Mouse (Mus musculus): ENCODE measurements around the gene Cnnm4.
A peak's percentile ranks its signal among the peaks of the same experiment; 100 is the strongest.

Cnnm4 gene

GRCm38 (mm10) chr1:36473211-36473780 lies 1.9 kb downstream of the Cnnm4 start:
- no peak for DNase-seq (ENCODE audit: low read depth, low spot score)

DNA sequence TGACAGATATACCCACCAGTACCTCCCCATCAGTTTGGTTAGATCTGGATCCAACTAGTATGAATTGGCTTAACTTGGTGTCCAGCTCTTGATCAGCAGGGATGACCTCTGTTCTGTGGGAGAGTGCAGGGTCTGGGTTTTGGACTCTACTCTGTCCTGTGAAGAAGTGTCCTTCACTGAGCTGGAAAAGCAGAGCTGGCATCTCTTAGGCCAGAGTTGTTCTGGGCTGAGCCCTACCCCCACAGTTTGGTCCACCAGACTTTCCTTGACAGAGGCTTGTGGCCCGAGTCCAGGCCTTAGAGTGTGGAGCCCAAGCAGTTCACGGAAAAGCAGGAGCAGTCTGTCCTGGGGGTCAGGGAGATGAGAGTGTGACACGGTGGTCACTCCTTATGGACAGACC lies 3.2 kb downstream of the Cnnm4 start:
- DNase-seq (ENCODE audit: low read depth, low spot score) = no peak

- DNase-seq (ENCODE audit: low read depth, low spot score) = no peak
Observed at GRCm38 (mm10) chr1:36475480-36476110, 4.2 kb downstream of the Cnnm4 start.

DNA sequence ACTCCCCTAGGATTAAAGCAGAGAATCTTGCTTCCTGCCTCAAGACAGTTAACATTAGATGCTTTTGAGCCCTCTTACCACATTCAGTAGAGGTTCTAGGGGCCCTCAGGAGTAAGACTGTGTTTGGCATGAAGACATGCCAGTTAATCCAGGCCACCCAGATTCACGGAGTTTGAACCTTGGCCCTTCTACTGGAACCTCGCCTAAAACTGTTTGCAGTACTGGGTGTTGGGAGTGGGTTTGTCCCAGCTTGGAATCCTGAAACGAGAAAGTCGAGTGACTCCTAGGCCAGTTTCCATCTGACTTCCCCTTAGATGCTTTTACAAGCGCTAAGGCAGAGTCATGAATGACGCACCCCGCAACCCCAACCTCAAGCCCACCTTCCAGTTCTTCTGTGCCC lies 5.0 kb downstream of the Cnnm4 start:
- no peak for DNase-seq (ENCODE audit: low read depth, low spot score)

- DNase-seq (ENCODE audit: low read depth, low spot score) = no peak
Observed at GRCm38 (mm10) chr1:36478343-36478795, 6.9 kb downstream of the Cnnm4 start.

DNA sequence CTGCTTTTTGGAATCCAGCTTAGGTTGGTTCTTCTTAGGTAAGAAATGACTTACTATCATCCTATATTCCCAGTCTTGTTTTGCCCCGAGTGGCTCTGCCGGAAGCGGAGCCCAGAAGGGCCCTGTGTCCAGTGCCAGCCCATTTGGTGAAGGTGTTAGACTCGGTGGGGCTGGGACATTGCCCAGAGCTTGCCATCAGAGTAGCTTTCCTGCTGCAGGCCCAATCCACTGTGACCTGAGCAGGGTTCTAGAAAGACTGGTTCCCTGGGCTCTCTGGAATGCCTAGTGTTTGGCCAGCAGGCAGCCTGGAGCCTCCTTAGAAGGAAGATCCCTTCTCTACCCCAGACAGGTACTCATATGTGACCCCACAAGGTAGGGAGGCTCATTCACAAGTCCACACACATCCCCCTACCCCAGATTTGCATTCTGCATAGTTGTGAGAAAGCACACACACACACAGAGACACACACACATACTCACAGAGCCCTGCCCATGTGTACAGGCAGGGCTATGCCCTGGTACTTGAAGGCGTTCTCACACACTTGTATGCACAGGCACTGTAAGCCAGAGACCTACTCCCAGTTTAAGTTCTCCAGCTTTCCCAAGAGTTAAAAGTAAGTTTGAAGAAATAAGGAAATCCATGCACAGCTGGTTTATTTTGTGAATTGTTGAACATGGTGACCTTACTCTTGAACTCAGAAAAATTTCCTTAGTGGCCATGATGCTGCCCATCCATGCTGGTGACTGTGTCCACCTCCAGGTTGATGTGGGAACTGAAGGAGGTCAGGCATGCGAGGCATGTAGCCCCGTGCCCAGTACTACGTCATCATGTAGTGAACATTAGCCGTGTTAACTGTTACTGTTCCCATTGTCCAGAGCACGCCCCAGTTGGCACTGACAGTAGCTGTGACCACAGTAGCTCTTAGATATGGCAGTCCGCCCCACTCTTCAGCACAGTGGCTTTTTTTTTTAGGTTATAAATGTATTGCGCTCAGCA lies 8.8 kb downstream of the Cnnm4 start:
- DNase-seq (ENCODE audit: low read depth, low spot score) = no peak

DNA sequence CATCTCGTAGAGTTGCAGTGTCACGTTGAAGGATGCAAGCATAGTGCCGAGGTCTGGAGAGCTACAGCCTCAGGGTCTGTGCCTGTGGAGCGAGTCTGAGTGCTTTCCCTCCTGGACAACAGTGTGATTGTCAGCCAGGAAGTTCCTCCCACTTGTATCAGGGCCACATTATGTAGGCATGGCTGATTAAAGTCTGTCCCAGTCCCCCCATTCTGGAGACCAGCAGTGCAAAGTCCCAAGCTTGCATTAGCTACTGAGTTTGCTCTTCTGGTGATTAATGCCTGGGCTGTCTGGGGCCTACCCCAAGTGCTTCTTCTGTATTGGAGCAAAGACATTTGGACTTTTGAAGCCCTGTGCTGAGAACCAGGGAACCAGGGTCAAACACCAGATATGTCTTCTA lies 12.4 kb downstream of the Cnnm4 start:
- no peak for DNase-seq (ENCODE audit: low read depth, low spot score)

GRCm38 (mm10) chr1:36485080-36485479 lies 13.7 kb downstream of the Cnnm4 start:
- DNase-seq (ENCODE audit: low read depth, low spot score) = no peak

DNA sequence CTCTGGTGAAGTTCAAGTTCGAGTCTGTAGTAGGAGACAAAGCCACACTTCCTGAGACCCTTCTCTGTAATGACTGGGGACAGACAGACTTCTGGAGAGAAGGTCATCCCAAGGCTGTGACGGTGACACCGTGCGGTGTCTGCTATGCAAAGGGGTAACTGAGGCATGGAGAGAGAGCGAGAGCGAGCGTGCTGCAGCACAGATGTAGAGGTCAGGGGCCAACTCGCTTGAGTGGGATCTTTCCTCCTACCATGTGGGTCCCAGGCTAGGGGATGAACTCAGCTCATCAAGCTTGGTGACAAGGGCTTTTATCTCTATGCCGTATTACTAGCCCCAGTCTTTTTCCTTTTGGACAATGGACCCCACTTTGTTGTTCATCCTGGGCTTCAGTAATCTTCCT lies 15.7 kb downstream of the Cnnm4 start:
- DNase-seq (ENCODE audit: low read depth, low spot score) = no peak

DNA sequence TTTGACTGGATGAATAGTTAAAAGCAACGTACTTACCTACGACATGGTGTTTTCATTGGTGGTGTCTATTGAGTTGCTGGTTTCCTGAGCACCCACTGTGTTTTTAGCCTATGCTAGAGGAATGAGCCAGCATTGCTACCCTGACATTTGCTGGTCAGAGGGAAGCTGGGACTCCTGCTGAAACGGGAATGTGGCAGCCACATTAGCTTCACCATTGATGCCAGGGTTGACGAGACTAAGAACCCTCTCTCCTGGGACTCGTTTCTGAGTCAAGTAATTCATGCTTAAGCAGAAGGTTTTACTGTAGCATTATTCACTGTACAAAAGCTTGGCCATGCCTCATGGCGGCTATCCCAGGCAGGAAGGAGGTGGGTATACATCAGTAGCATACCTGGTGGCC lies 18.2 kb downstream of the Cnnm4 start:
- no peak for DNase-seq (ENCODE audit: low read depth, low spot score)

- DNase-seq (ENCODE audit: low read depth, low spot score) = peak; percentile 78
Observed at GRCm38 (mm10) chr1:36492416-36493139, 21.2 kb downstream of the Cnnm4 start.

DNA sequence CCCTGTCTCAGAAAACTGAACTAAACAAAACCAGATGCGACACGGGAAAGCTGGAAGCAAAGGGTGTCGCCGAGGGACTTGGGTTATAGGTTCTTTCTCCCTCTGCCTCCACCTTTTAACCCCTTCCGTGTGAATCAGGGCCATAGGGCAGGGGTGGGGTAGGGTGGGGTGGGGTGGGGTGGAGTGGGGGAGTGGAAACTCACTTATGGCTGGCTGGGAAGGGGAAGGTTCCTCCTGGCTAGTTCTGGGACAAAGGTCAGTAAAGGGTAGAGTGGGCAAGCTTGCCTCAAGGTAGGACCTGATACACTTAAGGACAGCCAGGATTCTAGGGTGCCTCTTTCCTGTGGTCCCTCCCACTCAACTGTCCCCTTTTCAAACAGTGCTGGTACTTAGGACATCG lies 21.9 kb downstream of the Cnnm4 start:
- DNase-seq (ENCODE audit: low read depth, low spot score) = no peak

GRCm38 (mm10) chr1:36496719-36497118 lies 25.3 kb downstream of the Cnnm4 start:
- no peak for DNase-seq (ENCODE audit: low read depth, low spot score)

DNA sequence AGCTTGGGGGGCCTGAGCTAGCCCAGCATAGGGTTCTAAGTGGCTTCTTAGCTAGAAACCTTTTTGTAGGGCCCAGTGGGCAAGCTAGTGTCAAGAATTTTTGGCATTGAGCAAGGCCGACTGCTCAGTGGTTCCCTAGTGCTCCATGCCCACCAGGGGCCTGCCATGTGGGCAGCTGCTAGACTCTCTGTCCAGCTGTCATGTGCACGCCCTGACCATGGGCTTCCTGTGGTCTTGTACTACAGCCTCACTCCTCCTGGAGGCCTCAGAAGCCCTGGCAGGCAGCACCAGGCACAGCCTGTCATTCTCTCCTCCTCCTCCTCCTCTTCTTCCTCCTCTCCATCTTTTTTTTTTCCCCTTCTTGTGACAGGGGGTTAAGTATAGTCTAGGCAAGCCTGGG lies 25.9 kb downstream of the Cnnm4 start:
- DNase-seq (ENCODE audit: low read depth, low spot score) = no peak

DNA sequence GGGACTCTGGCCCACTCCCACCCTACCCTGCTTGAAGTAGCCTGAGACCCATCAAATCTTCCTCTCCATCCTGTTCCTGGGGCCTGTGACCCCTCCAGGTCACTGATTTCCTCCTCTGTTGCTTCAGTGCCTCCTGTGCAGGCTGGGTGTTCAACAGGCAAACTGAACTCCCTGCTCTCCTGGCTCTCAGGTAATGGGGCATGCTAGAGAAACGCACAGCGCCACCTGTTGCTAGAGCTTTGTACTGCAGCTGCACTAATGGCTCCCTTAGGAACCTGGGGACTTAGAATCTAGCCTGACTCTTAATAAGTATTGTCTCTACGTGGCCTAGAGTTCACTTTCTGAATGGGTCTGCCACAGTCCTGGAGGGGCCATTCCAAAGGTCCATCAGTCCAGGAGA lies 29.8 kb downstream of the Cnnm4 start:
- peak; percentile 70 for DNase-seq (ENCODE audit: low read depth, low spot score)

DNA sequence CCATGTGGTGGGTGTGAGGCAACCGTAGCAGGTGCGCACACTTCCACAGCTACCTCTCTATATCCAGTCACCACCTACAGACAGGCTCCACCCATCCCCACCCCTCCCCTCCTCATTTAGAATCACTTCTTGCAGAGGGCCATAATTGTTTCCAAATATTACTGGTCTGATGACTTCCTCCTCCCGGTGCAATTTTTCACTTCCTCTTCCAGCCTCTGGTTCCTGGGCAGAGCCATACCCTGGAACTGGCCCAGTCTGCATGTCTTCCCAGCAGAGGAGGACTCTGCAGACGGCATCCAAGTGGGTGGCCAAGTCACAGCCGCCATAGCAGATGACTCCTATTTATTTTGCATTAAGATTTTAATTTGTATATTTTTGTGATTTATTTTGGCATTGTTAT lies 36.8 kb downstream of the Cnnm4 start:
- DNase-seq (ENCODE audit: low read depth, low spot score) = no peak

DNA sequence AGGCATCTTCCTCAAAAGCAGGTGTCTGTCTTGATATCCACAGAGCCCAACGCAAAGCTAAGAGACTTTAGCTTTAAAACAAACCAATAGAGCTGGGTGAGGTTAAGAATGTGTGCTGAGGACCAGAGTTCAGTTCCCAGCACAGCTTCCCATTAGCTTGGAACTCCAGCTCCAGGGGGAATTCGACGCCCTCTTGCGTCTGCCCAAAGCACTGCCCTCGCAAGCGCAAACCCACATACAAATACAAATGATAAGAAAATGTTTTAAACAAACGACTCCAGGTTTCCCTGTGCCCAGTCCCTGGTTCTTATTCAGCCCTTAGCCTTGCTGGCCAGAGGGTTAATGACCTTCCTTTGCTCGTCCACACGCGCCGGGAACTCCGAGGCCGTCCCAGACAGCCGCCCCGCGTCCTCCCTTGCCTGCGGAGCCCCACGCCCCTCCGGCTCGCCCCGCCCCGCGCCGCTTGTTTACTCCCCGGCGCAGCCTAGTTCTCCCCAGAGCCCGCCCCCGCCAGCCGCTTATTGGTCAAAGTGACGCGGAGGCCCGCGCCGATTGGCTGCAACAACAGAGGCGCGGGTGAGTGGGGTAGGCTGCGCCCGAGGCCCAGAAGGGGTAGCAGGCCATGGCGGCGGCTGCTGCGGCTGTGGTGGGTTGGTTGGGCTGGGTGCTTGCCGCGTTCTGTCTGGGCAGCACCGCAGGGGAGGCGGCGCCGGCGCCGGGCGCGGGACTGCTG lies 40.0 kb downstream of the Cnnm4 start, which contains the start of gene Cnnm3:
Gene Cnnm3 (plus strand): TSS at position 579 of the 733 bp plus-strand sequence.
- DNase-seq (ENCODE audit: low read depth, low spot score) = peak; percentile 95

DNA sequence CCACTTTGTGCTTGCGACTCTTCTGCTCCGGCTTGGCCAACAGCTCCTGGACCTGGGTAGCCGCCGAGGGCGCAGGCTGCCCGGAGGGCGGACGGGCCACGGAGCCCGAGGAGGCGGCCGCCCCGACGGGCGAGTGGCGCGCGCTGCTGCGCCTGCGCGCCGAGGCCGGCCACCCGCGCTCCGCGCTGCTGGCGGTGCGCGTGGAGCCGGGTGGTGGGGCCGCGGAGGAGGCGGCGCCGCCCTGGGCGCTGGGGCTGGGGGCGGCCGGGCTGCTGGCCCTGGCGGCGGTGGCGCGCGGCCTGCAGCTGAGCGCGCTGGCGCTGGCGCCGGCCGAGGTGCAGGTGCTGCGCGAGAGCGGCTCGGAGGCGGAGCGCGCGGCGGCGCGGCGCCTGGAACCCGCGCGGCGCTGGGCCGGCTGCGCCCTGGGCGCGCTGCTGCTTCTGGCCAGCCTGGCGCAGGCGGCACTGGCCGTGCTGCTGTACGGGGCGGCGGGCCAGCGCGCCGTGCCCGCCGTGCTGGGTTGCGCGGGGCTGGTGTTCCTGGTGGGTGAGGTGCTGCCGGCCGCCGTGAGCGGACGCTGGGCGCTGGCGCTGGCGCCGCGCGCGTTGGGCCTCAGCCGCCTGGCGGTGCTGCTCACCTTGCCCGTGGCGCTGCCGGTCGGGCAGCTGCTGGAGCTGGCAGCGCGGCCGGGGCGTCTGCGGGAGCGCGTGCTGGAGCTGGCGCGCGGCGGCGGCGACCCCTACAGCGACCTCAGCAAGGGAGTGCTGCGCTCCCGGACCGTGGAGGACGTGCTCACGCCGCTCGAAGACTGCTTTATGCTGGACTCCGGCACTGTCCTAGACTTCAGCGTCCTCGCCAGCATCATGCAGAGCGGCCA lies 40.9 kb downstream of the Cnnm4 start:
- DNase-seq (ENCODE audit: low read depth, low spot score) = no peak

- DNase-seq (ENCODE audit: low read depth, low spot score) = no peak
Observed at GRCm38 (mm10) chr1:36512966-36513280, 41.5 kb downstream of the Cnnm4 start.

GRCm38 (mm10) chr1:36513310-36513709 lies 41.9 kb downstream of the Cnnm4 start:
- DNase-seq (ENCODE audit: low read depth, low spot score) = no peak
